Mouse (Mus musculus) liver, embryonic 14.5 days (tissue): ENCODE data around the gene Plcb4. TPM values are rescaled to one million over a fixed set of nuclear protein-coding genes. Genes with fewer than 3 reads are reported as not detected.
A peak's percentile ranks its signal among the peaks of the same experiment; 100 is the strongest.

Experiments used
- ATAC-seq: fragments of 200-750 bp; cut with Nextera tagmentation; 2 replicates; pipeline ENCODE4 v1.8.0; 2017; ENCODE audit warnings: moderate number of reproducible peaks, mild to moderate bottlenecking, moderate library complexity; ENCODE audit not compliant: insufficient read depth
- DNase-seq, 3 experiments: peaks; one replicate each; pipeline ENCODE4 v3.0.0-alpha.2; 2012 to 2013; ENCODE audit warnings: low read depth in 3 of 3, low spot score in 3 of 3
- H3K27ac ChIP-seq: fragments of 300-500 bp; sonication (generic); 2 replicates; pipeline ENCODE4 v1.5.1; 2014; ENCODE audit warnings: moderate library complexity, mild to moderate bottlenecking, control low read depth, inconsistent platforms
- H3K27me3 ChIP-seq: fragments of 300-500 bp; sonication (generic); 2 replicates; pipeline ENCODE4 v1.6.1; 2014; ENCODE audit warnings: mild to moderate bottlenecking, low read length, moderate library complexity; ENCODE audit not compliant: control insufficient read depth, insufficient read depth
- H3K36me3 ChIP-seq: fragments of 300-500 bp; sonication (generic); replicated peaks from 2 replicates; pipeline ENCODE4 v1.6.1; 2014; ENCODE audit warnings: low read depth; ENCODE audit not compliant: control insufficient read depth, insufficient read depth
- H3K4me1 ChIP-seq, 2 experiments: fragments of 200-500 bp in 1 of 2; fragments of 300-500 bp in 1 of 2; sonication (generic) in 1 of 2; replicated peaks; 2 replicates each; pipeline ENCODE4 v1.6.1; 2012 to 2014; ENCODE audit warnings: antibody characterized with exemption in 1 of 2, inconsistent platforms in 1 of 2, low read length in 1 of 2; ENCODE audit not compliant: control insufficient read depth in 2 of 2, insufficient read depth in 2 of 2
- H3K4me2 ChIP-seq: fragments of 300-500 bp; sonication (generic); 2 replicates; pipeline ENCODE4 v1.6.1; 2014; ENCODE audit warnings: low read depth, mild to moderate bottlenecking, control low read depth, moderate library complexity
- H3K4me3 ChIP-seq, 2 experiments: fragments of 200-500 bp in 1 of 2; fragments of 300-500 bp in 1 of 2; sonication (generic) in 1 of 2; 2 replicates each; pipeline ENCODE4 v1.5.1; 2012 to 2014; ENCODE audit warnings: low read depth in 2 of 2, low read length in 2 of 2, mild to moderate bottlenecking in 2 of 2, control low read depth in 1 of 2, inconsistent platforms in 1 of 2, moderate library complexity in 1 of 2; ENCODE audit not compliant: insufficient read depth in 1 of 2
- H3K9ac ChIP-seq: fragments of 300-500 bp; sonication (generic); replicated peaks from 2 replicates; pipeline ENCODE4 v1.6.1; 2014; ENCODE audit warnings: mild to moderate bottlenecking, control low read depth, moderate library complexity
- H3K9me3 ChIP-seq: fragments of 300-500 bp; sonication (generic); 2 replicates; pipeline ENCODE4 v1.6.1; 2016; ENCODE audit warnings: low read length, mixed read lengths; ENCODE audit not compliant: control insufficient read depth
- CTCF ChIP-seq: IDR thresholded peaks from 2 replicates; pipeline ENCODE4 v1.5.1; 2016; ENCODE audit warnings: antibody characterized with exemption, low read depth, control low read depth
- EP300 ChIP-seq: IDR thresholded peaks from 2 replicates; pipeline ENCODE4 v1.6.1; 2016; ENCODE audit warnings: antibody characterized with exemption, low read depth
- WGBS: fragments of 180-500 bp; shearing (Covaris S2); extraction: QIAGEN DNeasy Blood & Tissue Kit; methylation state at CpG from one replicate; pipeline ENCODE4 v1.1.7; 2014; ENCODE audit not compliant: insufficient replicate concordance; 5-methylcytosine and 5-hydroxymethylcytosine counted together
- polyA plus RNA-seq, 2 experiments: library from polyadenylated mRNA; depleted of rRNA in 1 of 2; stranded (reverse) in 1 of 2; unstranded in 1 of 2; fragments of >200 nt; fragmentation: Nextera tagmentation in 1 of 2; extraction: Ambion mirVana in 1 of 2; gene quantifications; 2 replicates each; pipeline versions ENCODE4 v1.2.1 to v1.2.3; 2012 to 2014

The Plcb4 gene
- polyA plus RNA-seq, 2 experiments = 1.9 to 2.3 TPM

DNA sequence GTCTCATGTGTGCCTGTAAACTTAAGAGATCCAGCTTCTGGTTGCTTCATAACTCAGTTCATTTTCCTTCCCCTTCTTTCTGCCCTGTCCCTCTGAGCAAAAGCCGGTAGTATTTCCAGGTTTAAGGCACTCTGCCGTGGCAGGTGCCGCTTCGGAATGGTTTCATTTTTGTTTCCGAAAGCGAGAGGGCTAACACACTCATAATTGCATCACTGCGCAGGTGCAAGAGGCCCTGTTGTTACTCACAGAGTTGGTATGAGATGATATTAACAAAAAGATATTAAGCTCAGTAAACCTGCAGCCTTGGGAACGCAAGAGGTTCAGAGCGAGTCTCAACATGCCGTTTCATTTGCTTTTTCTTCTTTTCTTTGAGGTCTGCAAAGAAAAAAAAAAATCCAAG lies 65.7 kb downstream of the Plcb4 start:
- 79% methylated on average over 10 of the region's 10 CpGs for WGBS
- ATAC-seq = no peak
- H3K4me3 ChIP-seq = no peak overlapping the region

DNA sequence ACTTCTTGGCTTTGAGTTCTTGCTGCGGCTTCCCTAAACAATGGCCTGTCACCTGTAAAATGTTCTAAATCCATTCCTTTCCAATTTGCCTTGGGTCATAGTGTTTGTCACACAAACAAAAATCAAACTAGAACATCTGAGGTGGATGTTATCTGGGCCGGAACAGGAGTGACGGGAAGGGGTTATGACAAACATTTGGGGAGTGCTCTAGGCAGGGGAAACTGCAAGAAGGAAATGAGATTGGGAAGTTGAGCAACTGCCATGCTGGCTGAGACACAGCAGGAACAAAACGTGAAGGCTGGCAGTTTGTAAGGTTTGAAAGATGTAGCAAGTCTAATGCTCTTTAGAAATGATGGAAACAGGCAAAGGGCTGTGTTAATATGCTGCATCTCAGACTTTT lies 66.6 kb downstream of the Plcb4 start:
- WGBS = 21% methylated on average over 4 of the region's 4 CpGs
- H3K36me3 ChIP-seq = no peaks in the 10 kb centered on the region
- TF ChIP-seq CTCF = no peak
- TF ChIP-seq EP300 = no peak
- no peak overlapping the region for H3K27ac ChIP-seq
- H3K4me2 ChIP-seq = no peak overlapping the region
- H3K4me3 ChIP-seq = no peak overlapping the region
- ATAC-seq (0 out of 2 replicates have a peak, but pooled peaks have one; percentile 47), DNase-seq (no peak)
- H3K27me3 ChIP-seq = no peaks in the 10 kb centered on the region
- H3K4me1 ChIP-seq = peaks cover 0 to 6% of the 10 kb centered on the region in 2 experiments; a peak in 2 of 4 replicates
- no peak overlapping the region for H3K9ac ChIP-seq
- H3K9me3 ChIP-seq = no peaks in the 10 kb centered on the region

More for the DNA sequence above, 65.7 kb downstream of the Plcb4 start:
- Histone ChIP-seq H3K9ac (no peak overlapping the region), H3K4me2 (no peak overlapping the region), H3K27me3 (no peaks in the 10 kb centered on the region), H3K36me3 (no peaks in the 10 kb centered on the region), H3K4me1 (peaks cover 0 to 6% of the 10 kb centered on the region in 2 experiments; a peak in 2 of 4 replicates), H3K9me3 (no peaks in the 10 kb centered on the region), H3K27ac (no peak overlapping the region)
- DNase-seq = no peak
- no peak for TF ChIP-seq CTCF
- no peak for TF ChIP-seq EP300

DNA sequence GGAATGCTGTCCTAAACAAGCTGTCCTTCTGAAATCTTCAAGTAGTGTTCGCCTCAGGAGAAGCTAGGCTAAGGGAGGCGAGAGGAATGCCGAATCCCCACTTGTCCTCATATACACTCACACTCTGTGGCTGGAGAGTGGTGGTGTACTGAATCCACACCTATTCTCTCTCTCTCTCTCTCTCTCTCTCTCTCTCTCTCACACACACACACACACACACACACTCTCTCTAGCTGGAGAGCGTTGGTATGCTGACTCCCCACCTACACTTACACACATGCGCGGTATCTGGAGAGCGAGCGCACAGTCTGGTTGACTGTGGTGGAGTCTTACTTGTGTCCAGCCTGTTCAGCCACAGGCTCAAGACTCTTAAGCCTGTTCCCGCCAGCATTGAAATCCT lies 68.3 kb downstream of the Plcb4 start:
- H3K27ac ChIP-seq = no peak overlapping the region
- H3K27me3 ChIP-seq = no peaks in the 10 kb centered on the region
- peaks cover 0 to 12% of the 10 kb centered on the region in 2 experiments; a peak in 2 of 4 replicates for H3K4me1 ChIP-seq
- no peak overlapping the region for H3K4me2 ChIP-seq
- H3K36me3 ChIP-seq = no peaks in the 10 kb centered on the region
- H3K9ac ChIP-seq = no peak overlapping the region
- H3K9me3 ChIP-seq = no peaks in the 10 kb centered on the region
- no peak for ATAC-seq
- DNase-seq = no peak
- no peak overlapping the region for H3K4me3 ChIP-seq
- WGBS = 70% methylated on average over 9 of the region's 9 CpGs
- no peak for TF ChIP-seq EP300
- no peak for TF ChIP-seq CTCF

DNA sequence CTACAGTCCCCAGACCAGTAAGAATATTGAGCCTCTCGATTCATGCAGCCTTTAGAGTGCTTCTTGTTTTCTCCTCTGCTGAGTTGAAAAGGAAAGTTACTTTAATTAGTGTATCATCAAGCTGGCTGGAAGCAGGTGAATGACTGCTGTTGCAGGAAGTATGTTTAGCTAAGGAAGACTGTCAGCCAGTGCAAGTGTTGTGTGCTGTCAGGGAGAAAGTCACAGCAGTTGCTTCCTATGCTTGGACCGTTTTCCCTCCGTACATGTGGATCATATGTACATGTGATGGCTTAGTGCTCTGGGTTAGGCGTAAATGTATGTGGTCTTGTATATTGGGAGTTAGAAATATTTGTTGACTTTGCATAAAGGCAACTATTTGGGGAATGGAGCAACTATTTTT lies 69.1 kb downstream of the Plcb4 start:
- no peak for TF ChIP-seq CTCF
- TF ChIP-seq EP300 = no peak
- H3K4me2 ChIP-seq = no peak overlapping the region
- no peaks in the 10 kb centered on the region for H3K27me3 ChIP-seq
- H3K36me3 ChIP-seq = no peaks in the 10 kb centered on the region
- H3K4me1 ChIP-seq = peaks cover 3 to 14% of the 10 kb centered on the region in 2 experiments; a peak in 2 of 4 replicates
- WGBS = 53% methylated on average over 4 of the region's 4 CpGs
- H3K9ac ChIP-seq = no peak overlapping the region
- DNase-seq (no peak), ATAC-seq (no peak)
- no peak overlapping the region for H3K27ac ChIP-seq
- H3K9me3 ChIP-seq = no peaks in the 10 kb centered on the region
- no peak overlapping the region for H3K4me3 ChIP-seq

DNA sequence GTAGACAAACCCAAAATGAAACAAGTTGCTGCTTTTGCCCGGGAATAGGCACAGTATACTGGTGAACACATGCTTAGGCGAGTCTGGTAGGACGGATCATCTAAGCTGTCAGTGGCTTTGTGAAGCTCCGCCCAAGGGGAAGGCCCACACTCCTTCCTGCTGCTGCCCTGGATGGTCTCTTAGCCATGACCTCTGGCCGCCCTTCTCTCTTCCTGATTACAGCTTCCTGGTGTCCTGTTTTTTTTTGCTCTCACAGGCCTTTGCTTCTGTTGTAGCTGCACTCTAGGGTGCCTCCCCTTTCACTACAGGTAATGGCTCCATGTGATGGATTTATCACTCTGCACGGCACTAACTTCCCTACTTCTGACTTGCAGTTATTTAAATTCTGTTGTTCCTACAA lies 72.8 kb downstream of the Plcb4 start:
- no peaks in the 10 kb centered on the region for H3K9me3 ChIP-seq
- H3K27ac ChIP-seq = no peak overlapping the region
- no peaks in the 10 kb centered on the region for H3K36me3 ChIP-seq
- H3K4me2 ChIP-seq = no peak overlapping the region
- peak; percentile 64; the same call in 1 of the 2 replicates for ATAC-seq
- DNase-seq = no peak
- H3K27me3 ChIP-seq = no peaks in the 10 kb centered on the region
- TF ChIP-seq CTCF (no peak), EP300 (no peak)
- no peak overlapping the region for H3K9ac ChIP-seq
- peaks cover 3 to 9% of the 10 kb centered on the region in 2 experiments; a peak in 2 of 4 replicates for H3K4me1 ChIP-seq
- 27% methylated on average over 6 of the region's 6 CpGs for WGBS
- no peak overlapping the region for H3K4me3 ChIP-seq

DNA sequence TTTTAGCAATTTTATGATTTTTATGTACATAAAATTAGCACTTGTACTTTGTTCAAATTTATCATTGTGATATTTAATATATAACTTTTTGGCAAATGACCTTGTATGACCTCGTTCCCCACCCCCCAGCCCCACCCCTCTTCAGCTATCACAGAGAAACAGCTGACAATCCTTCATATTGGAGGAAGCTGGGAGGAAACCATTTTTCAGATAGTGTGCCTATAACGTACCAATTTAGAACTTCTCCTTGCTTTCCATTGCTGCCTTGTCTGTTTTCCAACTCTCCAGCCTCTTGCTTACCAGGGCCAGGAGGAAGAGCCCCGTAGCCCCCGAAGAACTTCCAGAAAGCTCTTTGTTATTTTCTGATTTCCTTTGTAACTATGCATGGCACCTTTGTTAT lies 73.8 kb downstream of the Plcb4 start:
- Histone ChIP-seq H3K4me3 (no peak overlapping the region), H3K4me2 (no peak overlapping the region), H3K9me3 (no peaks in the 10 kb centered on the region), H3K27me3 (no peaks in the 10 kb centered on the region), H3K9ac (no peak overlapping the region), H3K4me1 (peaks cover 3 to 9% of the 10 kb centered on the region in 2 experiments; a peak in 2 of 4 replicates), H3K36me3 (no peaks in the 10 kb centered on the region), H3K27ac (no peak overlapping the region)
- no peak for ATAC-seq
- TF ChIP-seq EP300 = no peak
- no peak for TF ChIP-seq CTCF
- 17% methylated on average over 4 of the region's 4 CpGs for WGBS
- no peak for DNase-seq
